In the genomic region with DNA sequence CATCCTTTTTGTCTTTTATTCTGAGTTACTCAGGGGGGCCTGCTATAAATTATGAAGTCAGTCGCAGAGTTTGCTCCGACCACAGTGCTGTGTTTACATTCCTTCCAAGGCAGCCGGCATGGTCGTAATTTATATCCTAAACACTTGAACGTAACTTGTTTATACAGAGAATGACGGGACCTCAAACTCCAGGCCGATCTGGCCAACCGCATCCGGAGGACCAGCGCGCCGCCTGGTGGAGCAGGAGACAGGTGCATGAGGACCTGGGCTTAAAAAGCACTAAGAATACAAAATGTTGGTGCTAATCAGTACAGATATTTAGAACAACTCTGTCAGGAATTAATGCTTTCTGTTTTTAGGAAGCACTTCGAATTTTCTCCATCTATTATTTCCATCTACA, we compare ENCODE assay signal across 9 mouse cellular contexts. TPM values are rescaled to one million over a fixed set of nuclear protein-coding genes. Genes with fewer than 3 reads are reported as not detected.
DNase-seq lines count a peak whose midpoint lies in the region; ATAC-seq and TF ChIP-seq lines count a peak whose summit lies in the region.
"Had no signal": no experiment of that assay in that cellular context is flagged by ENCODE, and none has a peak within 500 bp of the region (broad histone marks: within the 10 kb centered on the region; RNA-seq: fewer than 3 reads in every experiment).

No protein-coding gene starts in this region.

- peaks cover 7% of the 10 kb centered on the region; the same call in 1 of the 2 replicates for H3K4me1 ChIP-seq in embryonic facial prominence, embryonic 14.5 days (ENCODE audit: control insufficient read depth, insufficient read depth, low read length)
- H3K4me1 ChIP-seq in limb, embryonic 12.5 days (replicated peaks) = peaks cover 20% of the 10 kb centered on the region
- peaks cover 5% of the 10 kb centered on the region; the same call in 1 of the 2 replicates for H3K4me1 ChIP-seq in midbrain, postnatal 0 days (ENCODE audit: insufficient read depth, low read length)

- intact Hi-C loops in heart, postnatal 36 days (cut with DNase I) = no loop called here

- H3K9ac ChIP-seq in embryonic facial prominence, embryonic 14.5 days (ENCODE audit: low read depth, low read length) = no peak overlapping the region
- H3K9ac ChIP-seq in limb, embryonic 12.5 days (replicated peaks) = no peak overlapping the region
- H3K9ac ChIP-seq in midbrain, postnatal 0 days (replicated peaks; ENCODE audit: low read length, poor library complexity, severe bottlenecking) = no peak overlapping the region
- H3K9ac ChIP-seq: liver, embryonic 15.5 days had no signal

- WGBS in embryonic facial prominence, embryonic 14.5 days = under 1% methylated on average over 13 of the region's 13 CpGs
- under 1% methylated on average over 13 of the region's 13 CpGs for WGBS in limb, embryonic 12.5 days
- WGBS in midbrain, postnatal 0 days = under 1% methylated on average over 13 of the region's 13 CpGs

- no peak overlapping the region for H3K27ac ChIP-seq in layer of hippocampus, adult 2 months
- peak overlapping the region; percentile 58; the same call in 1 of the 2 replicates for H3K27ac ChIP-seq in embryonic facial prominence, embryonic 14.5 days (replicated peaks; ENCODE audit: low read depth, low read length)
- H3K27ac ChIP-seq in limb, embryonic 12.5 days = no peak overlapping the region
- no peak overlapping the region for H3K27ac ChIP-seq in midbrain, postnatal 0 days (ENCODE audit: low read depth, low read length)
- H3K27ac ChIP-seq: liver, embryonic 15.5 days had no signal

- ATAC-seq in embryonic facial prominence, embryonic 14.5 days (ENCODE audit: low read depth) = peak; percentile 54; the same call in 1 of the 2 replicates
- ATAC-seq in limb, embryonic 12.5 days (ENCODE audit: insufficient number of reproducible peaks, insufficient read depth, low FRiP score, low TSS enrichment, low read depth) = no peak
- ATAC-seq in midbrain, postnatal 0 days (ENCODE audit: low FRiP score) = no peak

- H3K4me3 ChIP-seq in layer of hippocampus, adult 2 months = no peak overlapping the region
- H3K4me3 ChIP-seq in embryonic facial prominence, embryonic 14.5 days (ENCODE audit: low read depth, low read length) = no peak overlapping the region
- no peak overlapping the region for H3K4me3 ChIP-seq in limb, embryonic 12.5 days (replicated peaks)
- H3K4me3 ChIP-seq in midbrain, postnatal 0 days (ENCODE audit: low read depth, low read length) = no peak overlapping the region
- H3K4me3 ChIP-seq: liver, embryonic 15.5 days had no signal

- H3K27me3 ChIP-seq in embryonic facial prominence, embryonic 14.5 days (replicated peaks; ENCODE audit: control insufficient read depth, insufficient read depth, low read length) = peaks cover 56% of the 10 kb centered on the region
- peaks cover 58% of the 10 kb centered on the region for H3K27me3 ChIP-seq in limb, embryonic 12.5 days
- peaks cover 58% of the 10 kb centered on the region for H3K27me3 ChIP-seq in midbrain, postnatal 0 days (ENCODE audit: insufficient read depth, low read length)

- H3K9me3 ChIP-seq in embryonic facial prominence, embryonic 14.5 days (ENCODE audit: control insufficient read depth, low read length) = no peaks in the 10 kb centered on the region
- no peaks in the 10 kb centered on the region for H3K9me3 ChIP-seq in limb, embryonic 12.5 days
- H3K9me3 ChIP-seq in midbrain, postnatal 0 days (ENCODE audit: low read length) = no peaks in the 10 kb centered on the region
- H3K9me3 ChIP-seq: liver, embryonic 15.5 days had no signal

- no peaks in the 10 kb centered on the region for H3K36me3 ChIP-seq in embryonic facial prominence, embryonic 14.5 days (ENCODE audit: control insufficient read depth, insufficient read depth, low read length)
- H3K36me3 ChIP-seq in limb, embryonic 12.5 days = no peaks in the 10 kb centered on the region
- H3K36me3 ChIP-seq in midbrain, postnatal 0 days (ENCODE audit: insufficient read depth, low read length) = no peaks in the 10 kb centered on the region
- H3K36me3 ChIP-seq: liver, embryonic 15.5 days had no signal

- peak overlapping the region; percentile 28; the same call in 1 of the 2 replicates for H3K4me2 ChIP-seq in embryonic facial prominence, embryonic 14.5 days (ENCODE audit: low read depth, low read length)
- H3K4me2 ChIP-seq in limb, embryonic 12.5 days = peak overlapping the region; percentile 25; the same call in 1 of the 2 replicates
- no peak overlapping the region for H3K4me2 ChIP-seq in midbrain, postnatal 0 days (ENCODE audit: low read depth, low read length, poor library complexity, severe bottlenecking)
- H3K4me2 ChIP-seq: liver, embryonic 15.5 days had no signal

- peak; percentile 94 for TF ChIP-seq CTCF in layer of hippocampus, adult 2 months (conservative IDR thresholded peaks at IDR 0.05)
- TF ChIP-seq CTCF in midbrain, postnatal 0 days (IDR thresholded peaks at IDR 0.05) = peak; percentile 93

- peak in 1 of 2 experiments; percentile 61 for DNase-seq in layer of hippocampus, adult 2 months (ENCODE audit: low spot score in 2 of 2)
- DNase-seq in layer of hippocampus, adult 9-11 months = no peak
- peak; percentile 59 to 88 for DNase-seq in adrenal gland, adult (ENCODE audit: inconsistent age in 2 of 2, low spot score in 1 of 2)
- DNase-seq in embryonic facial prominence, embryonic 14.5 days (ENCODE audit: low spot score) = peak; percentile 87
- peak; percentile 52 to 72 for DNase-seq in heart, postnatal 36 days
- peak; percentile 62 for DNase-seq in midbrain, postnatal 0 days (ENCODE audit: low spot score)
- peak; percentile 58 for DNase-seq in thymus, postnatal 25 days

RNA-seq across cellular contexts. Expression of gene Foxf2, which starts 6.8 kb away (rescaled TPM):
- total RNA-seq in layer of hippocampus, adult 2 months (2021) = 1 to 10 TPM; 4.7 to 5.5 TPM
- 5.1 and 5.3 TPM in 2 replicates for polyA plus RNA-seq in embryonic facial prominence, embryonic 14.5 days (2014; fragmentation: Nextera tagmentation; extraction: Ambion mirVana)
- total RNA-seq in heart, postnatal 36 days (2021) = under 1 TPM in 1 of 2 experiments, not detected in 1; 0.19 TPM
- polyA plus RNA-seq in limb, embryonic 12.5 days (2016; fragmentation: Nextera tagmentation; extraction: Ambion mirVana) = 0.64 and 0.97 TPM in 2 replicates
- 7.5 and 11.0 TPM in 2 replicates for total RNA-seq in midbrain, postnatal 0 days (2014; rRNA removed)
- polyA plus RNA-seq in midbrain, postnatal 0 days (2015; fragmentation: Nextera tagmentation; extraction: Ambion mirVana) = 4.3 and 5.1 TPM in 2 replicates
